Mouse (Mus musculus) cerebellum, postnatal 10 days (tissue): ENCODE data around the gene Rab20.

Experiments used
- DNase-seq, 2 experiments: peaks; one replicate each; pipeline ENCODE4 v3.0.0; 2021; ENCODE audit warnings: mixed read lengths in 2 of 2

Gene Rab20

GRCm38 (mm10) chr8:11452559-11452958 is 26.0 kb downstream of the Rab20 start:
- no peak for DNase-seq

DNA sequence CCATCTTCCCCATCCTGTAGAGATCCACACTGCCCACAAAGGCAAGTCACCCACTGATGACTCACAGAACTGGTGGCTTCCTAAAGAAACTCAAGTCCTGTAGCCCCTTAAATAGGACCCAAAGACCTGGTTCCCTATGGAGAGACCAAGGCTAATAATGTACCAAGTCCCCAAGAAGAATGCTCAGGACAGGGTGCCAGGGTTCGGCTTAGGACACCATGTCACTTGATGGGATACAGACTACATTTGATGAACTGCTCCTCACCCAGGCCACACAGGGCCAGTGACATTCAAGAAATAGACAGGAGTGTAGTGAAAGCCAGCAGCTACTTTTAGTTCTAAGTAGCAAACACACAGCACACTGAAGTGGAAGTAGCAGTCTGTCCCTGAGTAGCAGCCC is 26.4 kb downstream of the Rab20 start:
- DNase-seq: no peak

- DNase-seq: peak; percentile 39 to 45
These were observed 28.1 kb downstream of the Rab20 start for GRCm38 (mm10) chr8:11450184-11451113.

DNA sequence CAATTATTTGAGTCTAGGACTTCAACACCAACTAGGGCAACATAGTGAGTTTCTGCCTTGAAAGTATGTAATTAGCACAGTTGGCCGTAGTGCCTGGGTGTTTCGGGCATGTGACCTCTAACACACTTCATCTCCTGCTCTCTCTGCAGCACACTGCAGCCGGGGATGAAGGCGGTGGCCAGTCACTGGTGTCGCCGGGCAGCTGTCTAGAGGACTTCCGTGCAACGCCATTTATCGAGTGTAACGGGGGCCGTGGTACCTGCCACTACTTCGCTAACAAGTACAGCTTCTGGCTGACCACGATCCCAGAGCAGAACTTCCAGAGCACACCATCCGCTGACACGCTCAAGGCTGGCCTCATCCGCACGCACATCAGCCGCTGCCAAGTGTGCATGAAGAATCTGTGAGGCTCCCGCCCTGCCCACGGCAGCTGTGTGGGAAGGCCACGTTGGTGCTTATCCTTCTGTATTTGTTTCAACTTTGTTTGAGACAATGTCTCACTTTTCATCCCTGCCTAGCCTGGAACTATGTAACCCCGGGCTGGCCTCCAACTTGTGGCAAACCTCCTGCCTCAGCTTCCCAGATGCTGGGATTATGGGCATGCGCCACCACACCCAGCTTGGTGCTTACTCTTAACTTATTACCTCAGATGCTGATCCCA is 30.5 kb downstream of the Rab20 start:
- no peak for DNase-seq

DNA sequence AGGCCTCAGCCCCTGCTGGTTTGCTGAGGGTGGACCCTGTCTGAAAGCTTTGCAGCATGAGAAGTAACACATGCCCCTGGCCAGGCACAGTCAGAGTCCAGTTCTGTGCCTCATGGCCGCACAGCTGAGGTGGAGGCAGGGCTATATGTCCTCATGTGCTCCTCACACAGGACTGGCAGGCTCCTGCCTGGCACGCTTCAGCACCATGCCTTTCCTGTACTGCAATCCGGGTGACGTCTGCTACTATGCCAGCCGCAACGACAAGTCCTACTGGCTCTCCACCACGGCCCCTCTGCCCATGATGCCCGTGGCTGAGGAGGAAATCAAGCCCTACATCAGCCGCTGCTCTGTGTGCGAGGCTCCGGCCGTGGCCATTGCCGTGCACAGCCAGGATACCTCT is 32.7 kb downstream of the Rab20 start:
- DNase-seq: no peak

DNA sequence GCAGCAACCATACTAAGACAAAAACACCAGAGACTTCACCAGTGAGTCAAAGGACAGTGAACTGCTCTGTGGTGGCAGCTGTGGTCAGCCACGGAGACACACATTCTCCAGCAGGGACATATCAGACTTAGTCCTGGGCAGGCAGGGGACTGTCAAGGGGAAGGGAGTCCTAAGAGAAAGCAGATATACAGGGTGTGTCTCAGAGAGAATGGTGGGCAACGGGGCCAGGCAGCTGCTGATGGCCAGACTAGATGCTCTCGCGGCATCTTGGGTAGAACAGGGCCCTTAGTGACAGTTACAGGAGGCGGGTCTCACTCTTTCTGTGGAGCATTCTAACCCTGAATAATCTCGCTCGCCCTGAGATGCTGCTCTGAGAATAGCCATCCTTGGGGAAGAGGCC is 34.3 kb downstream of the Rab20 start:
- DNase-seq: no peak

DNA sequence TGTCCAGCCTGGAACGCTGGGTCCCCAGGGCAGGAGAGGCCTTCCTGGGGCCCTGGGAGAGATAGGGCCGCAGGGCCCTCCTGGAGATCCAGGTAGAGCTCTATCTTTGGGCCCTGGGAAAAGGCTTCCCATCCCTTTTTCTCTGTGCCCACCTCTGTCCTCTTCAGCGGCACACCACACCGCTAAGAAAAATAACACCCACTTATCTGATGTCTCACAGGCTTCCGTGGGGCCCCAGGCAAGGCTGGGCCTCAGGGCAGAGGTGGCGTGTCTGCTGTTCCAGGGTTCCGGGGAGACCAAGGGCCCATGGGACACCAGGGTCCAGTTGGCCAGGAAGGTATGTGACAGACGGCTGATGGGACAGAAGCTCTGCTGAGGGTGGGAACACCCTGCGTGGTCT is 34.9 kb downstream of the Rab20 start:
- DNase-seq: no peak

GRCm38 (mm10) chr8:11441291-11441690 is 37.2 kb downstream of the Rab20 start:
- DNase-seq: no peak

GRCm38 (mm10) chr8:11437862-11438261 is 40.6 kb downstream of the Rab20 start:
- no peak for DNase-seq

- DNase-seq: peak in 1 of 2 experiments; percentile 27
These were observed 47.8 kb downstream of the Rab20 start for GRCm38 (mm10) chr8:11430688-11431087.

- DNase-seq: peak in 1 of 2 experiments; percentile 62
These were observed 55.4 kb downstream of the Rab20 start for GRCm38 (mm10) chr8:11423091-11423490.

GRCm38 (mm10) chr8:11421968-11422367 is 56.5 kb downstream of the Rab20 start:
- no peak for DNase-seq

DNA sequence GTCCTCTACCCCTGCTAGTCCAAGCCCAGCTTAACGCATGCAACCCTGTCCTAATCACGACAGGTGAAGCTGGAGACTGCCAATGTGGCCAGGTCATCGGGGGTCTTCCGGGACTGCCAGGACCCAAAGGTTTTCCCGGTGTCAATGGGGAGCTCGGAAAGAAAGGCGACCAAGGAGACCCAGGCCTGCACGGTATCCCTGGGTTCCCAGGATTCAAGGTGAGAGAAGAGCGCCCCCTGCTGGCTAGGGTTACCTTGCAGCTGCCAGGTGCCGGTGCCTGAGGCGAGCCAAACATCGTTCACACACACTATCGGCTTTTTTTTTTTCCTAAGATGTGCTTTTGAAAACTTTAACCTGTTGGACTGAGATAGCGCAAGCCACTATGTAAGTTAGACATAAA is 57.4 kb downstream of the Rab20 start:
- DNase-seq: peak; percentile 67 to 69

GRCm38 (mm10) chr8:11419645-11420044 is 58.9 kb downstream of the Rab20 start:
- peak; percentile 85 to 90 for DNase-seq

DNA sequence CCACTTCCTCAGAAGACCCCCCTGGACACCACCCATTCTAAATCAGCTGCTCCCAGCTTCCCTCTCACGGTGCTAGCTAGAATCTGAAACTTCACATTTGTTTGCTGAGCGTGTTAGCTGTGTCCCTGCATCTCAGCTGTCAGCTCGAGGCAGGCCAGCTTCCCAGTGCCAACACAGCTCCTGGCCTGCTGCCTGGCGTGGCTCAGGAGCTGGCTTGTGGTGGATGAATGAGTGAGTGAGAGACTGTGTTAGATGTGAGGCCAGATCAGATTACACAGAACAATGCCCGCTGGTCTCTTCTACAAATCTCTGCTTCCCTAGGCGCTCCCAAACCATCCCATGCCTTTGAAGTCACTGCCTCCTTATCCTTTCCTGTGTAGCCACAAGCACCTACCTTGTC is 59.3 kb downstream of the Rab20 start:
- DNase-seq: peak; percentile 88 to 93

GRCm38 (mm10) chr8:11417762-11418161 is 60.7 kb downstream of the Rab20 start:
- peak; percentile 72 to 74 for DNase-seq

DNA sequence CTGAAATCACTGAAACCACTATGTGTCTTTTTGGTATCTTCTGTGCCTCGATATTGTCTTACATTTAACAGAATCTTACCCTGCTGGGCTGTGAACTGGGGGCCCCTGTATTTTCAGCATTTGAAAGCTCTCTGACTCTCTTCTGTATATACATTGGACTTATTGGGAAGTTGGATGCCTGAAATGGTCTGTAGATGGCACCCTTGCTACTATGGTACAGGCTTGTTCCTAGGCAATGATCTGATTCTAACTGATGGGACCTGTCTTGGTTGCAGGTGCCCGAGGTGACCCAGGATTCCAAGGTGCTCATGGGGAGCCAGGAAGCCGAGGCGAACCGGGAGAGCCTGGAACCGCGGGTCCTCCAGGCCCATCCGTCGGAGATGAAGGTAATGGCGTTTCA is 63.4 kb downstream of the Rab20 start:
- DNase-seq: no peak

DNA sequence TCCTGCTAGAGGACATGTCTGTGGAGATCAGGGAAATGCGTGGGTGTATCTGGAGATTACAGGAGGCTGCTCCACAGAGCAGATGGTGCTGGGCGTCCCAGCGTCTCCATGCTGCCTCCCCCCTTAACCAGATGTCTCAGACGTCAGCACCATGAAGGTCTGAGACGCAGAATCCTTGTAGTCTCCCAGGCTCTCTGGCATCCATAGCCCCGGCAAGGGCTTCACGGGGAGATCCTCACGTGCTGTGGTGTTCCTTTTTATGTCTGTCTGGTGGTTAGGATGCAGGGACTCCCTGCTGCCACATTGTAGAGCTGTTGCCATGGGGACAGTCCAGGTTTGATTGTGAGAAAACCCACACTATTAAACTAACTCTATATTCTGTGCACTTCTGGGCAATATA is 64.2 kb downstream of the Rab20 start:
- peak; percentile 26 to 36 for DNase-seq

- DNase-seq: no peak
These were observed 66.1 kb downstream of the Rab20 start for GRCm38 (mm10) chr8:11412450-11412849.

GRCm38 (mm10) chr8:11411504-11412124 is 66.9 kb downstream of the Rab20 start:
- peak in 1 of 2 experiments; percentile 9 for DNase-seq

- DNase-seq: peak; percentile 77 to 84
These were observed 72.6 kb downstream of the Rab20 start for GRCm38 (mm10) chr8:11405722-11406481.

GRCm38 (mm10) chr8:11404614-11405013 is 73.9 kb downstream of the Rab20 start:
- no peak for DNase-seq

- no peak for DNase-seq
These were observed 74.7 kb downstream of the Rab20 start for GRCm38 (mm10) chr8:11403813-11404212.
